Mouse (Mus musculus): Measurements from ENCODE around the gene Gm39566. TPM values are rescaled to one million over a fixed set of nuclear protein-coding genes. Genes with fewer than 3 reads are reported as not detected.
A peak's percentile ranks its signal among the peaks of the same experiment; 100 is the strongest.

The Gm39566 gene
- total RNA-seq, 2 experiments from 2014 or later = not detected

- no peak for DNase-seq (ENCODE audit: low spot score in 2 of 2)
Measured at GRCm38 (mm10) chr11:69835326-69835965, 20.3 kb upstream of the Gm39566 start.

GRCm38 (mm10) chr11:69834001-69834549 is 19.0 kb upstream of the Gm39566 start:
- DNase-seq (ENCODE audit: low spot score in 2 of 2) = peak; percentile 25 to 51

- no peak for DNase-seq (ENCODE audit: low spot score in 2 of 2)
Measured at GRCm38 (mm10) chr11:69833554-69833953, 18.5 kb upstream of the Gm39566 start.

GRCm38 (mm10) chr11:69828832-69829231 is 13.7 kb upstream of the Gm39566 start:
- DNase-seq (ENCODE audit: low spot score in 2 of 2) = no peak

GRCm38 (mm10) chr11:69823456-69823855 is 8.4 kb upstream of the Gm39566 start:
- no peak for DNase-seq (ENCODE audit: low spot score in 2 of 2)

- no peak for DNase-seq (ENCODE audit: low spot score in 2 of 2)
Measured at GRCm38 (mm10) chr11:69822080-69822479, 7.0 kb upstream of the Gm39566 start, which contains the start of gene Spem1. Spem1 (minus strand) TSS chr11:69822180.

- DNase-seq (ENCODE audit: low spot score in 2 of 2) = no peak
Measured at GRCm38 (mm10) chr11:69818871-69819270, 3.8 kb upstream of the Gm39566 start.

- DNase-seq (ENCODE audit: low spot score in 2 of 2) = no peak
Measured at GRCm38 (mm10) chr11:69818365-69818764, 3.3 kb upstream of the Gm39566 start, which contains the start of gene Spem2. Spem2 (minus strand) TSS chr11:69818465.

- DNase-seq (ENCODE audit: low spot score in 2 of 2) = no peak
Measured at GRCm38 (mm10) chr11:69816520-69816919, 1.4 kb upstream of the Gm39566 start.

- no peak for DNase-seq (ENCODE audit: low spot score in 2 of 2)
Measured at GRCm38 (mm10) chr11:69810280-69810679, 4.8 kb downstream of the Gm39566 start.

- DNase-seq (ENCODE audit: low spot score in 2 of 2) = no peak
Measured at GRCm38 (mm10) chr11:69807641-69808040, 7.5 kb downstream of the Gm39566 start.

- no peak for DNase-seq (ENCODE audit: low spot score in 2 of 2)
Measured at GRCm38 (mm10) chr11:69806378-69806777, 8.7 kb downstream of the Gm39566 start.

- no peak for DNase-seq (ENCODE audit: low spot score in 2 of 2)
Measured at GRCm38 (mm10) chr11:69804972-69805909, 9.9 kb downstream of the Gm39566 start, which contains the start of gene Tmem102. Tmem102 (minus strand) TSS chr11:69805624.

GRCm38 (mm10) chr11:69804652-69804940 is 10.5 kb downstream of the Gm39566 start:
- DNase-seq (ENCODE audit: low spot score in 2 of 2) = no peak

GRCm38 (mm10) chr11:69803786-69804651 is 11.1 kb downstream of the Gm39566 start:
- peak; percentile 57 to 78 for DNase-seq (ENCODE audit: low spot score in 2 of 2)

GRCm38 (mm10) chr11:69803328-69803727 is 11.8 kb downstream of the Gm39566 start:
- DNase-seq (ENCODE audit: low spot score in 2 of 2) = no peak

- peak; percentile 59 to 78 for DNase-seq (ENCODE audit: low spot score in 2 of 2)
Measured at GRCm38 (mm10) chr11:69802648-69803105, 12.4 kb downstream of the Gm39566 start.

GRCm38 (mm10) chr11:69801379-69801977 is 13.6 kb downstream of the Gm39566 start, which contains the start of gene Fgf11:
Fgf11 (minus strand) TSS chr11:69801857.
- no peak for DNase-seq (ENCODE audit: low spot score in 2 of 2)

GRCm38 (mm10) chr11:69800392-69801197 is 14.5 kb downstream of the Gm39566 start:
- no peak for DNase-seq (ENCODE audit: low spot score in 2 of 2)

- no peak for DNase-seq (ENCODE audit: low spot score in 2 of 2)
Measured at GRCm38 (mm10) chr11:69800138-69800391, 15.0 kb downstream of the Gm39566 start.
